Mouse (Mus musculus): ENCODE results near the gene Dgkz. TPM values are rescaled to one million over a fixed set of nuclear protein-coding genes. Genes with fewer than 3 reads are reported as not detected.

Gene Dgkz
- polyA plus RNA-seq, 1 experiment from 2014 or later, result 41.6 TPM

DNA sequence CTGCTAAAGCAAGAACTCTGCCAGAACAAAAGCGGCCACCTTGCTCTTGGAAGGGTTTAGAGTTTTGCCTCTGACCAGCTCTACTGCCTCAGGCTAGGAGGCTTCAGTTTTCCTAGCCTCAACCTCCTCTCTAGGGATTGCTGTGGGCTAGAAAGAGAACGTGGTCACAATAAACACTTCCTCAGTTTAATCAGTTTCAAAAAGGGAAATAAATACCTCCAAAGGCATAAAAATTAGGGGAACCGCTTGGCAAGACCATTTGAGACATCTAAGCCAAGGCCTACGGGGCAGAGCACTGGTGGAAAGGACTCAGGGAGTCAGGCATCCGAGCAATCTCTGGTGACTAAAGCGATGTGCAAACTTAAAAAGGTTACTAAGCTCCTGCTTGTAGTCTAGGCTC, 19.8 kb downstream of the Dgkz start:
- H3K4me3 ChIP-seq, result no peak overlapping the region
- WGBS, result 88% methylated on average over 6 of the region's 6 CpGs

GRCm38 (mm10) chr2:91955121-91955591, 20.5 kb downstream of the Dgkz start:
- Histone ChIP-seq H3K4me2 (replicated peaks) (no peak overlapping the region), H3K36me3 (no peaks in the 10 kb centered on the region), H3K9ac (no peak overlapping the region), H3K4me3 (no peak overlapping the region), H3K27me3 (replicated peaks) (no peaks in the 10 kb centered on the region), H3K4me1 (peaks cover 33% of the 10 kb centered on the region), H3K9me3 (no peaks in the 10 kb centered on the region), H3K27ac (no peak overlapping the region)
- no peak for ATAC-seq (ENCODE audit: low FRiP score, low read depth)
- WGBS, result 90% methylated on average over 4 of the region's 4 CpGs

More for the DNA sequence above, 19.8 kb downstream of the Dgkz start:
- ATAC-seq (ENCODE audit: low FRiP score, low read depth), result no peak
- no peak overlapping the region for H3K9ac ChIP-seq
- peaks cover 28% of the 10 kb centered on the region for H3K4me1 ChIP-seq
- no peak overlapping the region for H3K4me2 ChIP-seq (replicated peaks)
- no peak overlapping the region for H3K27ac ChIP-seq
- H3K27me3 ChIP-seq (replicated peaks), result no peaks in the 10 kb centered on the region
- H3K9me3 ChIP-seq, result no peaks in the 10 kb centered on the region
- H3K36me3 ChIP-seq, result no peaks in the 10 kb centered on the region

DNA sequence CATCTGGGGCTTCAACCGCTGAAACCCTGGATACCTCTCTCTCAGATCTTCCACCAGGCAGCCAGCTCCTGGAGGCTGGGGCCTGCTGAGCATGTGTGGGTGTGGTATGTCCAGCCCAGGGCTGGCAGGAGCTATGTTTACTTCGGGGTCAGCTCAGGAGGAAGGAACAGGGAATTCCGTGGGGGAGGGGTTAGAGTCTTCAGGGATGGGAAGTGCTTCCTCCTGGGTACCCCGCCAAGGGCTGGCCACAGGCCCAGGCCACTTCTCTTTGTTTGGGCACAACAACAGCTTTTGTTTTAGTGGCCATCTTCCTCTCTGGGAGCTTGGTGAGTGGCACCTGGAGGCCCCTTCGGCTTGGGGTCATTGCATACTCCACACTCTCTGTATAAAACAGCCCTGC, 21.8 kb downstream of the Dgkz start:
- Histone ChIP-seq H3K4me1 (peaks cover 34% of the 10 kb centered on the region), H3K27ac (no peak overlapping the region), H3K4me3 (no peak overlapping the region), H3K9ac (no peak overlapping the region), H3K4me2 (replicated peaks) (no peak overlapping the region), H3K27me3 (replicated peaks) (no peaks in the 10 kb centered on the region), H3K36me3 (no peaks in the 10 kb centered on the region), H3K9me3 (no peaks in the 10 kb centered on the region)
- WGBS, result 20% methylated on average over 5 of the region's 5 CpGs
- ATAC-seq (ENCODE audit: low FRiP score, low read depth), result no peak

- no peak overlapping the region for H3K4me3 ChIP-seq
- H3K9ac ChIP-seq, result peak overlapping the region; percentile 46
- H3K4me1 ChIP-seq, result peaks cover 56% of the 10 kb centered on the region
- WGBS, result 13% methylated on average over 15 of the region's 15 CpGs
- H3K4me2 ChIP-seq (replicated peaks), result peak overlapping the region; percentile 45
- peak overlapping the region; percentile 33; the same call in 1 of the 2 replicates for H3K27ac ChIP-seq
- H3K36me3 ChIP-seq, result no peaks in the 10 kb centered on the region
- no peaks in the 10 kb centered on the region for H3K9me3 ChIP-seq
- no peaks in the 10 kb centered on the region for H3K27me3 ChIP-seq (replicated peaks)
- ATAC-seq (ENCODE audit: low FRiP score, low read depth), result peak; percentile 22; the same call in 1 of the 2 replicates
Observed at GRCm38 (mm10) chr2:91950275-91951085, 25.2 kb downstream of the Dgkz start.

DNA sequence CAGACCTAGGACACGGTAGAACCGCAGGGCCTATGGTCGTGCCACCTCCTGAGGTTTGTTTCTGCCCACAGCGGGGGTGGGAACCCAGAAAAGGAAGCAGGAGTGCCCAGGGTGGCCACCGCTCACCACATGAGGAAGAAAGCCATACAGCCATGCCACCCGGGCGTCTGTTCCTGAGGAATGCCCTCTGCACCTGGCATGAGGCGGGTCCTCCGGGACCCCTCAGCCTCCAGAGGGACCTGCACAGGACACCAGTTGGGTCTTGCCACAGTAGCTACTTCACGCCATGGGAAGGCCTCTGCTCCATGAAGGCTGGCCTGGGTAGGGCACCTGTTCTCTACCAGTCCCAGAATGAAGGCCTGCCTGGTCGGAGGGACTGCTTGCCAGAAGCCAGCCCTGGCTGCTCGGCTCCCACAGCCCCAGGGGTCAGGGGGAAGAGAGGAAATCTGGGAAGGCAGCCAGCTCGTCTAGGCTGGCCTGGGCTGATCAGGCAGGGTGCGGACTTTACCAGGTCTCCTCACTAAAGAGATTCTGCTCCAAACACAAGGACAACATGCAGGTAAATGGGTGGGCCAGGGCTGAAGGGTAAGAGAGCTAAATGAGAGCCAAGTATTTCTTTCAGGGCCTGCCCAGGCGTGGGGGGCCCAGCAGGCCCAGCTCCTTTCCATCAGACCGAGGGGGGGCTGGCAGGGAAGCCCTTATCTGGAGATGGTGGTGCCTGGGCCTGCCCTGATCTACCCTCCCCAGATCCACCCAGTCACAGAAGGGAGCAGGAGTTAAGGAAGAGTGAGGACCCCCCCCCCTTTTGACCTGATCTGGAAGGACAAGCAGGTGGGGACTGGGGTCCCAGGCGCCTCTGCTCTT, 26.0 kb downstream of the Dgkz start:
- peak overlapping the region; percentile 37; the same call in 1 of the 2 replicates for H3K27ac ChIP-seq
- peaks cover 61% of the 10 kb centered on the region for H3K4me1 ChIP-seq
- WGBS, result 71% methylated on average over 17 of the region's 17 CpGs
- no peaks in the 10 kb centered on the region for H3K27me3 ChIP-seq (replicated peaks)
- H3K4me2 ChIP-seq (replicated peaks), result peak overlapping the region; percentile 45
- peak; percentile 17; the same call in 1 of the 2 replicates for ATAC-seq (ENCODE audit: low FRiP score, low read depth)
- H3K4me3 ChIP-seq, result no peak overlapping the region
- H3K9me3 ChIP-seq, result no peaks in the 10 kb centered on the region
- H3K36me3 ChIP-seq, result no peaks in the 10 kb centered on the region
- H3K9ac ChIP-seq, result peak overlapping the region; percentile 46

DNA sequence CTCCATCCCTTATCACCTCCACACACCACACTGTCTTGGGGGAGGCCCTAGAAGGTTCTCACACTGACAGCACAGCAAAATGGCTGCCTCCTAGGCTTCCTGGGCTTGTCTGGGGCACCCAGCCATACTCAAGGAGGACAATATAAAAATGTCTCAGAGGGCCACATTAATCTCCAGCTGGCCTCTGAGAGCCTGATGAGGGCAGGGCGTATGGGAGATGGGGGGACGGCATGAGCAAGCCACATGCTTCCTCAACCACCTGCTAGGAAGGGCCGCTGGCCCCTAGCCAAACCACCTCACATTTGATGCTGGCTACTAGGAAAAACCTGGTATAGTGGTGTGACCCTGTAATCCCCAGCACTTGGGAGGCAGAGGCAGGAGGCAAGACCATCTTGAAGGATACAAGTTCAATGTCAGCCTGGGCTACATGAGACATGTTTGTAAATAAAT, 26.8 kb downstream of the Dgkz start:
- H3K4me1 ChIP-seq, result peaks cover 60% of the 10 kb centered on the region

DNA sequence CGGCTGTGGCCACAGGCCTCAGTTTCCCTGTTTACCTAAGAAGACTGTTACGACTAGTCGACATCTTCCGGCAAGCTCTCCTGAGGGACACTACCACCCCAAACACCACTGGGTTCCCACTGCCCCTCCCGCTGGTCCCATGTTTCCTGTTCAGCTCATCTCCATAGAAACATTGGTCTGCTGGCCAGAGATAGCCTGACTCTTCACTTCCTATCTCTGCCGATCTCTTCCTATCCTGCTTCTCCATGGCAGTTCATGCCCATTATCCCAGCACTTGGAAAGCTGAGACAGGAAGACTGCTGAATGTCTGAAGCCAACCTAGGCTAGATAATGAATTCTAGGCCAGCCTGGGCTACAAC, 27.5 kb downstream of the Dgkz start:
- 82% methylated on average over 6 of the region's 6 CpGs for WGBS
- no peak for ATAC-seq (ENCODE audit: low FRiP score, low read depth)
- no peaks in the 10 kb centered on the region for H3K36me3 ChIP-seq
- H3K27me3 ChIP-seq (replicated peaks), result no peaks in the 10 kb centered on the region
- H3K9me3 ChIP-seq, result no peaks in the 10 kb centered on the region
- peak overlapping the region; percentile 7; the same call in 1 of the 2 replicates for H3K4me2 ChIP-seq (replicated peaks)
- H3K4me1 ChIP-seq, result peaks cover 59% of the 10 kb centered on the region
- H3K4me3 ChIP-seq, result no peak overlapping the region
- no peak overlapping the region for H3K27ac ChIP-seq
- peak overlapping the region; percentile 3; the same call in 1 of the 2 replicates for H3K9ac ChIP-seq

More for the DNA sequence above, 26.8 kb downstream of the Dgkz start:
- H3K36me3 ChIP-seq, result no peaks in the 10 kb centered on the region
- 78% methylated on average over 3 of the region's 3 CpGs for WGBS
- no peak for ATAC-seq (ENCODE audit: low FRiP score, low read depth)
- no peaks in the 10 kb centered on the region for H3K27me3 ChIP-seq (replicated peaks)
- H3K9me3 ChIP-seq, result no peaks in the 10 kb centered on the region
- H3K4me2 ChIP-seq (replicated peaks), result peak overlapping the region; percentile 45; the same call in 1 of the 2 replicates
- H3K27ac ChIP-seq, result no peak overlapping the region
- H3K9ac ChIP-seq, result no peak overlapping the region
- H3K4me3 ChIP-seq, result no peak overlapping the region

DNA sequence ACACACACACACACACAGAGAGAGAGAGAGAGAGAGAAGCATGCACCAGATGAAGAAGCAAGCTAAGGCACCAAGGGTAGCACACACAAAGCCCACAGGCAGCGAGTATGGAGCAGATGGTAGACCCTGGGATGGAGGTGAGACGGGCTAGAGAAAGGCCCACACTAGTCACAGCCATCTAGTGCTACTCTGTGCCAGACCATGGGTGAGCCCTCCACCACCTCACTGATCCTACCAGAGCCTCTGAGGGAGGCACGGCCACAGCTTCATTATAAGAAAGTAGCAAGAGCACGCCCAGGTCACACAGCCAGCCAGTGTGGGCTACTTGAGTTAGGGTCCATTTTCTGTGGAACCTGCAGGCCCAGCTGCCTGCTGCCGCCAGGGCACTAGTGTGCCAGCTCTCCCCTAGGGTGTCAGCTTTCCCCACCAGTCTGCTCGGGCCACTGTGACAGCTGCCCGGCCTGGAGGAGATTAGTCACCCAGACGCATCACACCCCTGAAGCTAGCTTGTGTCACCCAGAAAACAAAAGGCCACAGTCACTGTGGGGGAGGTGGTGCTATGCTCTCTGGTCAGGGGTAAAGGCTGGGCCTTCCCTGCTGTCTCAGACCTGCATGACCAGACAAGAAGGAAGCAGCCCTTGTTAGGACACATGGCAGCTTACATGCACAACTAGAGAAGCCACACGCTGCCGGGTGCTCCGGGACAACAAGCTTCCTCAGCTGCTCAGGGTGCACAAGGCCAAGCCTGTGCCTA, 28.1 kb downstream of the Dgkz start:
- ATAC-seq (ENCODE audit: low FRiP score, low read depth), result no peak
- peaks cover 59% of the 10 kb centered on the region for H3K4me1 ChIP-seq
- 53% methylated on average over 11 of the region's 11 CpGs for WGBS

GRCm38 (mm10) chr2:91946836-91947235, 28.8 kb downstream of the Dgkz start:
- Histone ChIP-seq H3K9ac (0 out of 2 replicates have a peak overlapping the region, but pooled peaks have one; percentile 21), H3K9me3 (no peaks in the 10 kb centered on the region), H3K4me3 (no peak overlapping the region), H3K27me3 (replicated peaks) (no peaks in the 10 kb centered on the region), H3K27ac (0 out of 2 replicates have a peak overlapping the region, but pooled peaks have one; percentile 8), H3K36me3 (peaks cover 5% of the 10 kb centered on the region; the same call in 1 of the 2 replicates), H3K4me2 (replicated peaks) (0 out of 2 replicates have a peak overlapping the region, but pooled peaks have one; percentile 3), H3K4me1 (peaks cover 59% of the 10 kb centered on the region)
- ATAC-seq (ENCODE audit: low FRiP score, low read depth), result no peak
- 67% methylated on average over 6 of the region's 6 CpGs for WGBS

More for the DNA sequence above, 28.1 kb downstream of the Dgkz start:
- peak overlapping the region; percentile 7; the same call in 1 of the 2 replicates for H3K4me2 ChIP-seq (replicated peaks)
- H3K9me3 ChIP-seq, result no peaks in the 10 kb centered on the region
- 0 out of 2 replicates have a peak overlapping the region, but pooled peaks have one; percentile 8 for H3K27ac ChIP-seq
- no peaks in the 10 kb centered on the region for H3K27me3 ChIP-seq (replicated peaks)
- no peaks in the 10 kb centered on the region for H3K36me3 ChIP-seq
- H3K4me3 ChIP-seq, result no peak overlapping the region
- peak overlapping the region; percentile 3; the same call in 1 of the 2 replicates for H3K9ac ChIP-seq

DNA sequence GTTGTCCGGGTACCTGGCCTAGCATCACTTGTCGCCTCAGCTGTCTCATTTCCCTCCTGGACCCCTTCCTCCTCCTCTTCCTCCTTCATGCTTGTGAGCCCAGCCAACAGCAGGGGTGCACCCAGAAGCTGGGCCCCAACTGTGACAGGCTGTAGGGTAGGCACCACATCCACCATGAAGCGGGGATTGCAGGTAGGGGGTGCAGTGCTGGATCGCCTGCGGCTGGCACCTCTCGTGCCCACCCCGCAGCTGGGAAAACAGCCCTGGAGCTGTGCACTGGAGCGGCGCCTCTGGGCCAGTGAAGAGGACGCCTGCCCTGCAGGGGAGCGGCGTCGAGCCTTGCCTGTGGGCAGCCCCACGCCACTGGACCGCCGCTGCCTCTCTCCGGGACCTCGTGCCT, 30.2 kb downstream of the Dgkz start, which contains the start of gene Gm9821:
TSS of gene Gm9821 (plus strand) at position 221 of the 400 bp plus-strand sequence.
- Histone ChIP-seq H3K9ac (0 out of 2 replicates have a peak within 1 kb of the TSS, but pooled peaks have one; percentile 1), H3K9me3 (no peaks in the 10 kb centered on the region), H3K36me3 (peaks cover 13% of the 10 kb centered on the region; the same call in 1 of the 2 replicates), H3K4me1 (peaks cover 55% of the 10 kb centered on the region), H3K4me2 (replicated peaks) (no peak within 1 kb of the TSS), H3K27me3 (replicated peaks) (no peaks in the 10 kb centered on the region), H3K27ac (no peak within 1 kb of the TSS), H3K4me3 (no peak within 1 kb of the TSS)
- WGBS, result 89% methylated on average over 18 of the region's 18 CpGs
- ATAC-seq (ENCODE audit: low FRiP score, low read depth), result no peak

All from neural tube, embryonic 12.5 days (tissue).